In the genomic region with DNA sequence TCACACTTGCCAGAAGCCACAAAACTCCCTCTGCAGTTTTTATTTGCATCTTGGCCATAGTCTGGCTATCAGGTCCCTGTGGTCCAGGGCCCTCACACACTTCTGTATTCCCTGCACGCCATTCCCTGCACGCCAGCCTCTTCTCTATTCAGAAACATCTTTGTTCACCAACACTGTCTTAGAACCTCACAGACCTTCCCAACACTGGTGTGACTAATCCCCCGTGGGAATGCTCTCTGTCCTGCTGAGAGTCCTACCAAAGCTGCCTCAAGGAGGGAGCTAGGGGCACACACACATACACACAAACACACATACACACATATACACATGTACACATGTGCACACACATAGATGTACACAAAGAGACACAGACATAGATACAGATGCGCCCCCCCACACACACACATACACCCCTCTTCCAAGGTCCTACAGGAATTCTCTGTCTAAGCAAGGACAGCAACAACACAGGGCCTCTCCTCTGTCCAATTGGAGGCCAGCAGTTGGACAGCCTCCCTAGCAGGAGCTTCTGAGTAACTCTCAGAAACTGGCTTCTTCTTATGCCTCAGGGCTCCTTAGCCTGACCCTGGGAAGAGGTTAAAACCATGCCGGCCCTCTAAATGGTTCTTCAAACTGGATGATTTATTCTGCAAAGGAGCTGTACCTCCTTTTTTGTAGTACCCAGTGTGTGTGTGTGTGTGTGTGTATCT, we compare ENCODE assay signal across 23 mouse cellular contexts.
DNase-seq lines count a peak whose midpoint lies in the region; ATAC-seq and TF ChIP-seq lines count a peak whose summit lies in the region.
"Had no signal": no experiment of that assay in that cellular context is flagged by ENCODE, and none has a peak within 500 bp of the region (broad histone marks: within the 10 kb centered on the region; RNA-seq: fewer than 3 reads in every experiment).

No protein-coding gene starts in this region.

- no peak for TF ChIP-seq CTCF in midbrain, postnatal 0 days (IDR thresholded peaks at IDR 0.05)
- no peak for TF ChIP-seq CTCF in intestine, postnatal 0 days (IDR thresholded peaks at IDR 0.05; ENCODE audit: low read depth)

- DNase-seq in hindbrain, embryonic 14.5 days (ENCODE audit: low spot score): no peak
- no peak for DNase-seq in hindbrain, embryonic 11.5 days (ENCODE audit: low spot score)
- DNase-seq in midbrain, embryonic 11.5 days (ENCODE audit: low spot score, missing footprints): no peak
- DNase-seq in midbrain, postnatal 0 days (ENCODE audit: low spot score): no peak
- no peak for DNase-seq in lung, postnatal 14 days
- DNase-seq: adrenal gland, postnatal 10 days; B cell, adult 2 months; cerebellum, adult 11 months; cerebellum, adult 8-10 months; cerebellum, postnatal 14 days; embryo, embryonic 11 days; gastrocnemius, postnatal 10 days; heart, adult 18-20 months; heart, postnatal 10 days had no signal

- 61% methylated on average over 5 of the region's 5 CpGs for WGBS in hindbrain, embryonic 14.5 days
- WGBS in hindbrain, embryonic 11.5 days: 72% methylated on average over 5 of the region's 5 CpGs
- 61% methylated on average over 5 of the region's 5 CpGs for WGBS in midbrain, embryonic 11.5 days
- WGBS in midbrain, postnatal 0 days: 37% methylated on average over 5 of the region's 5 CpGs
- WGBS in intestine, postnatal 0 days: 89% methylated on average over 5 of the region's 5 CpGs
- WGBS in midbrain, embryonic 15.5 days: 50% methylated on average over 5 of the region's 5 CpGs

- 0 out of 2 replicates have a peak, but pooled peaks have one; percentile 28 for ATAC-seq in hindbrain, embryonic 14.5 days (ENCODE audit: low FRiP score)
- ATAC-seq in hindbrain, embryonic 11.5 days (ENCODE audit: low FRiP score): no peak
- ATAC-seq in midbrain, embryonic 11.5 days (ENCODE audit: low FRiP score): peak; percentile 70
- ATAC-seq in midbrain, postnatal 0 days (ENCODE audit: low FRiP score): no peak
- 0 out of 2 replicates have a peak, but pooled peaks have one; percentile 22 for ATAC-seq in intestine, postnatal 0 days
- ATAC-seq in midbrain, embryonic 15.5 days (replicated peaks): no peak
- ATAC-seq: CD4-positive, CD25-positive, alpha-beta regulatory T cell, adult 4 months had no signal

- no peaks in the 10 kb centered on the region for H3K36me3 ChIP-seq in hindbrain, embryonic 14.5 days (replicated peaks; ENCODE audit: control insufficient read depth, insufficient read depth)
- no peaks in the 10 kb centered on the region for H3K36me3 ChIP-seq in hindbrain, embryonic 11.5 days (ENCODE audit: control insufficient read depth, insufficient read depth, low read length)
- no peaks in the 10 kb centered on the region for H3K36me3 ChIP-seq in midbrain, embryonic 11.5 days (ENCODE audit: control insufficient read depth, insufficient read depth, low read length)
- no peaks in the 10 kb centered on the region for H3K36me3 ChIP-seq in midbrain, postnatal 0 days (ENCODE audit: insufficient read depth, low read length)
- H3K36me3 ChIP-seq in intestine, postnatal 0 days (ENCODE audit: control insufficient read depth, insufficient read depth): no peaks in the 10 kb centered on the region
- H3K36me3 ChIP-seq in midbrain, embryonic 15.5 days (replicated peaks): no peaks in the 10 kb centered on the region
- H3K36me3 ChIP-seq: embryonic facial prominence, embryonic 15.5 days; forebrain, embryonic 12.5 days; G1E; heart, embryonic 10.5 days; hindbrain, embryonic 15.5 days had no signal

- no peaks in the 10 kb centered on the region for H3K4me1 ChIP-seq in hindbrain, embryonic 14.5 days (replicated peaks; ENCODE audit: control insufficient read depth, insufficient read depth, low read length)
- H3K4me1 ChIP-seq in hindbrain, embryonic 11.5 days (replicated peaks; ENCODE audit: control insufficient read depth, insufficient read depth, low read length): no peaks in the 10 kb centered on the region
- peaks cover 3% of the 10 kb centered on the region; the same call in 1 of the 2 replicates for H3K4me1 ChIP-seq in midbrain, embryonic 11.5 days (ENCODE audit: control insufficient read depth, insufficient read depth, low read length)
- H3K4me1 ChIP-seq in midbrain, postnatal 0 days (ENCODE audit: insufficient read depth, low read length): 0 out of 2 replicates have a peak, but pooled peaks cover 4% of the 10 kb centered on the region
- H3K4me1 ChIP-seq in intestine, postnatal 0 days (replicated peaks; ENCODE audit: control insufficient read depth, insufficient read depth, low read length): no peaks in the 10 kb centered on the region
- peaks cover 9% of the 10 kb centered on the region for H3K4me1 ChIP-seq in midbrain, embryonic 15.5 days
- H3K4me1 ChIP-seq: embryonic facial prominence, embryonic 15.5 days had no signal

- H3K9ac ChIP-seq in hindbrain, embryonic 14.5 days: no peak overlapping the region
- H3K9ac ChIP-seq in hindbrain, embryonic 11.5 days (ENCODE audit: low read depth, low read length): no peak overlapping the region
- no peak overlapping the region for H3K9ac ChIP-seq in midbrain, embryonic 11.5 days (ENCODE audit: low read length)
- no peak overlapping the region for H3K9ac ChIP-seq in midbrain, postnatal 0 days (replicated peaks; ENCODE audit: low read length, poor library complexity, severe bottlenecking)
- H3K9ac ChIP-seq in intestine, postnatal 0 days (ENCODE audit: low read depth, low read length): no peak overlapping the region; the same call in 1 of the 2 replicates
- no peak overlapping the region for H3K9ac ChIP-seq in midbrain, embryonic 15.5 days
- H3K9ac ChIP-seq: embryonic facial prominence, embryonic 15.5 days; forebrain, embryonic 12.5 days; hindbrain, embryonic 15.5 days had no signal

- no peak overlapping the region for H3K4me2 ChIP-seq in hindbrain, embryonic 14.5 days (replicated peaks)
- H3K4me2 ChIP-seq in hindbrain, embryonic 11.5 days (replicated peaks; ENCODE audit: low read depth, low read length): no peak overlapping the region
- no peak overlapping the region for H3K4me2 ChIP-seq in midbrain, embryonic 11.5 days
- H3K4me2 ChIP-seq in midbrain, postnatal 0 days (ENCODE audit: low read depth, low read length, poor library complexity, severe bottlenecking): no peak overlapping the region
- no peak overlapping the region for H3K4me2 ChIP-seq in intestine, postnatal 0 days (replicated peaks; ENCODE audit: low read depth)
- H3K4me2 ChIP-seq in midbrain, embryonic 15.5 days: no peak overlapping the region
- H3K4me2 ChIP-seq: embryonic facial prominence, embryonic 15.5 days; forebrain, embryonic 12.5 days; hindbrain, embryonic 15.5 days had no signal

- H3K9me3 ChIP-seq in hindbrain, embryonic 14.5 days (ENCODE audit: control insufficient read depth, low read length): no peaks in the 10 kb centered on the region
- no peaks in the 10 kb centered on the region for H3K9me3 ChIP-seq in hindbrain, embryonic 11.5 days (ENCODE audit: control insufficient read depth, low read length)
- no peaks in the 10 kb centered on the region for H3K9me3 ChIP-seq in midbrain, embryonic 11.5 days (ENCODE audit: control insufficient read depth, low read length)
- H3K9me3 ChIP-seq in midbrain, postnatal 0 days (ENCODE audit: low read length): no peaks in the 10 kb centered on the region
- H3K9me3 ChIP-seq in intestine, postnatal 0 days (ENCODE audit: control insufficient read depth): 0 out of 2 replicates have a peak, but pooled peaks cover 3% of the 10 kb centered on the region
- H3K9me3 ChIP-seq in midbrain, embryonic 15.5 days: no peaks in the 10 kb centered on the region
- H3K9me3 ChIP-seq: embryonic facial prominence, embryonic 15.5 days; forebrain, embryonic 12.5 days; heart, embryonic 10.5 days; hindbrain, embryonic 15.5 days had no signal

- no peak overlapping the region for H3K27ac ChIP-seq in hindbrain, embryonic 14.5 days
- no peak overlapping the region for H3K27ac ChIP-seq in hindbrain, embryonic 11.5 days (ENCODE audit: low read depth, low read length)
- no peak overlapping the region for H3K27ac ChIP-seq in midbrain, embryonic 11.5 days (ENCODE audit: low read depth, low read length)
- no peak overlapping the region; the same call in 1 of the 2 replicates for H3K27ac ChIP-seq in midbrain, postnatal 0 days (ENCODE audit: low read depth, low read length)
- H3K27ac ChIP-seq in intestine, postnatal 0 days (ENCODE audit: low read depth, low read length): no peak overlapping the region
- peak overlapping the region; percentile 0; the same call in 1 of the 2 replicates for H3K27ac ChIP-seq in midbrain, embryonic 15.5 days
- H3K27ac ChIP-seq: embryonic facial prominence, embryonic 15.5 days; heart, embryonic 10.5 days; hindbrain, embryonic 15.5 days had no signal

- H3K4me3 ChIP-seq in hindbrain, embryonic 14.5 days (replicated peaks; ENCODE audit: low read length): no peak overlapping the region
- no peak overlapping the region for H3K4me3 ChIP-seq in hindbrain, embryonic 11.5 days (ENCODE audit: low read depth, low read length)
- no peak overlapping the region for H3K4me3 ChIP-seq in midbrain, embryonic 11.5 days (ENCODE audit: low read depth, low read length)
- no peak overlapping the region for H3K4me3 ChIP-seq in midbrain, postnatal 0 days (ENCODE audit: low read depth, low read length)
- no peak overlapping the region for H3K4me3 ChIP-seq in intestine, postnatal 0 days (ENCODE audit: low read depth, low read length)
- no peak overlapping the region for H3K4me3 ChIP-seq in midbrain, embryonic 15.5 days
- H3K4me3 ChIP-seq: embryonic facial prominence, embryonic 15.5 days; erythroblast, embryonic 14.5 days; forebrain, embryonic 12.5 days; heart, embryonic 10.5 days; hindbrain, embryonic 15.5 days had no signal

- H3K27me3 ChIP-seq in hindbrain, embryonic 14.5 days (ENCODE audit: control insufficient read depth, insufficient read depth, low read length): no peaks in the 10 kb centered on the region
- no peaks in the 10 kb centered on the region for H3K27me3 ChIP-seq in hindbrain, embryonic 11.5 days (ENCODE audit: control insufficient read depth, insufficient read depth, low read length)
- no peaks in the 10 kb centered on the region for H3K27me3 ChIP-seq in midbrain, embryonic 11.5 days (ENCODE audit: control insufficient read depth, insufficient read depth, low read length)
- no peaks in the 10 kb centered on the region for H3K27me3 ChIP-seq in midbrain, postnatal 0 days (ENCODE audit: insufficient read depth, low read length)
- no peaks in the 10 kb centered on the region for H3K27me3 ChIP-seq in intestine, postnatal 0 days (replicated peaks; ENCODE audit: control insufficient read depth, insufficient read depth, low read length)
- no peaks in the 10 kb centered on the region for H3K27me3 ChIP-seq in midbrain, embryonic 15.5 days (replicated peaks)
- H3K27me3 ChIP-seq: embryonic facial prominence, embryonic 15.5 days; forebrain, embryonic 12.5 days; hindbrain, embryonic 15.5 days had no signal

Comparison
In these comparisons a context has a peak if more than half of its experiments do, and no peak if none do; other contexts are left out.
1. ATAC-seq: peak in hindbrain, embryonic 14.5 days (single experiment), midbrain, embryonic 11.5 days (single experiment) and intestine, postnatal 0 days (single experiment); none in hindbrain, embryonic 11.5 days (single experiment), midbrain, postnatal 0 days (single experiment) and midbrain, embryonic 15.5 days (single experiment).